Mouse (Mus musculus) NIH3T3 (cell line): Measurements from ENCODE around the gene Upk1a.

Source experiments
- DNase-seq: peaks from one replicate; pipeline ENCODE4 v3.0.0-alpha.2; 2012; ENCODE audit warnings: low read depth

Upk1a gene

GRCm38 (mm10) chr7:30572969-30573368 is 39.7 kb downstream of the Upk1a start:
- DNase-seq, result no peak

- DNase-seq, result no peak
Observed at GRCm38 (mm10) chr7:30572389-30572788, 40.3 kb downstream of the Upk1a start.

- DNase-seq, result no peak
Observed at GRCm38 (mm10) chr7:30567555-30567954, 45.1 kb downstream of the Upk1a start.

- no peak for DNase-seq
Observed at GRCm38 (mm10) chr7:30566033-30566432, 46.6 kb downstream of the Upk1a start.

GRCm38 (mm10) chr7:30564970-30565571 is 47.6 kb downstream of the Upk1a start, which contains the start of gene Igflr1:
Gene Igflr1 (plus strand): TSS chr7:30565427.
- DNase-seq, result no peak

GRCm38 (mm10) chr7:30563906-30564280 is 48.8 kb downstream of the Upk1a start:
- no peak for DNase-seq

- peak; percentile 99 for DNase-seq
Observed at GRCm38 (mm10) chr7:30563117-30563905, 49.3 kb downstream of the Upk1a start, which contains the start of the genes U2af1l4, Gm49396 and Psenen. Gene U2af1l4 (plus strand): TSS chr7:30563301. Gene Gm49396 (plus strand): TSS chr7:30563344. Gene Psenen (minus strand): TSS chr7:30563627.

GRCm38 (mm10) chr7:30562526-30563116 is 50.0 kb downstream of the Upk1a start:
- DNase-seq, result no peak

- no peak for DNase-seq
Observed at GRCm38 (mm10) chr7:30560296-30560695, 52.4 kb downstream of the Upk1a start.

GRCm38 (mm10) chr7:30559443-30559954 is 53.1 kb downstream of the Upk1a start, which contains the start of gene Lin37:
Gene Lin37 (minus strand): TSS chr7:30559838.
- peak; percentile 99 for DNase-seq

- DNase-seq, result peak; percentile 34
Observed at GRCm38 (mm10) chr7:30558656-30559442, 53.8 kb downstream of the Upk1a start.

GRCm38 (mm10) chr7:30557901-30558514 is 54.6 kb downstream of the Upk1a start:
- no peak for DNase-seq

GRCm38 (mm10) chr7:30556894-30557536 is 55.6 kb downstream of the Upk1a start:
- peak; percentile 52 for DNase-seq

- no peak for DNase-seq
Observed at GRCm38 (mm10) chr7:30553810-30554584, 58.6 kb downstream of the Upk1a start.
